Mouse (Mus musculus): ENCODE data around the gene Ugt1a6a.
"Not testable (repeated sequence)": the region's sequence is repeated elsewhere in the genome, so short reads cannot be mapped to it uniquely, and the experiment has no call there.

Gene Ugt1a6a

DNA sequence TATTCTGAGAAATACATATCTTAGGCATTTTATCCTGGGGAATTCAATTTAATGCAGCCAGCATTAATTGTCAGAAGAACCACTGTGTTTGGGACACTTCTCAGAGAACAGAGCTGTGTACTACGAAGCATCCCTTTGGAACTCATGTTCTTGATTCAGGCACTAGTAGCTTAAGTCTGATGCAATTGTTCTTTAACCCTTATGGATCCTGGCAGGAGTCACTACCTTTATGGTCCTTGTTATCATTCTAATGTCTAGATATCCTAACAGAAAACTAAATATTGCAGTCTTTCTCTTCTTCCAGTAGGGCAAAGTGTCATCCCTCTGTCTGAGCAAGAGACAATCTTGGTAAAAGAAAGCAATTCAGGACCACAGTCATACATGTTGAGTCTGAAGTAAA lies 78.5 kb downstream of the Ugt1a6a start:
- no peak for DNase-seq

GRCm38 (mm10) chr1:88213766-88214461 lies 79.3 kb downstream of the Ugt1a6a start:
- DNase-seq = no peak

GRCm38 (mm10) chr1:88214462-88214952 lies 79.9 kb downstream of the Ugt1a6a start:
- no peak for DNase-seq

GRCm38 (mm10) chr1:88215466-88216380 lies 81.1 kb downstream of the Ugt1a6a start:
- DNase-seq = no peak

GRCm38 (mm10) chr1:88216551-88216950 lies 81.9 kb downstream of the Ugt1a6a start:
- DNase-seq = no peak

DNA sequence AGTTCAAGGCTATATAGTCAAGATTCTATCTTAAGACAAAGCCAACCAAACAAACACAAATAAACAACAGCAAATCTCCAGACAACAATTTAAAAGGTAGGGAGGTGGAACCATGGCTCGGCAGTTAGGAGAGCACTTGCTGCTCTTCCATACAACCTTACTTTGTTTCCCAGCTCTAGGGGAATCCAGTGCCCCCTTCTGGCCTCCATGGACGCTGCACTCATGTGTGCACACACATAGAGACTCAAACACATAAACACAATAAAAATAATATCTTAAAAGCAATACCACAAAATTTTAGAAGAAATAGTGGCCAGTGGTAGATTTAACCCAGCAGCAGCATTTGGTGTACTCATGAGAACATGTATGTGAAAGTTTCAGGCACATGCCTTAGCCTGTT lies 82.5 kb downstream of the Ugt1a6a start:
- no peak for DNase-seq

GRCm38 (mm10) chr1:88217576-88217975 lies 83.0 kb downstream of the Ugt1a6a start:
- no peak for DNase-seq

DNA sequence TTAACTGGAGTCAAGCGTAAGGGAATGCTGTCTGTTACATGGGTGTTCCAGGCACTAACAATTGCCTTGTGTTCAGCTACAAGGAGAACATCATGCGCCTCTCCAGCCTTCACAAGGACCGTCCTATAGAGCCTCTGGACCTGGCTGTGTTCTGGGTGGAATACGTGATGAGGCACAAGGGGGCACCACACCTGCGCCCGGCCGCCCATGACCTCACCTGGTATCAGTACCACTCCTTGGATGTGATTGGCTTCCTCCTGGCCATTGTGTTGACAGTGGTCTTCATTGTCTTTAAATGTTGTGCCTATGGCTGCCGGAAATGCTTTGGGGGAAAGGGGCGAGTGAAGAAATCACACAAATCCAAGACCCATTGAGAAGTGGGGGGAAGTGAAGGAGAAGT lies 83.4 kb downstream of the Ugt1a6a start:
- DNase-seq = no peak

DNA sequence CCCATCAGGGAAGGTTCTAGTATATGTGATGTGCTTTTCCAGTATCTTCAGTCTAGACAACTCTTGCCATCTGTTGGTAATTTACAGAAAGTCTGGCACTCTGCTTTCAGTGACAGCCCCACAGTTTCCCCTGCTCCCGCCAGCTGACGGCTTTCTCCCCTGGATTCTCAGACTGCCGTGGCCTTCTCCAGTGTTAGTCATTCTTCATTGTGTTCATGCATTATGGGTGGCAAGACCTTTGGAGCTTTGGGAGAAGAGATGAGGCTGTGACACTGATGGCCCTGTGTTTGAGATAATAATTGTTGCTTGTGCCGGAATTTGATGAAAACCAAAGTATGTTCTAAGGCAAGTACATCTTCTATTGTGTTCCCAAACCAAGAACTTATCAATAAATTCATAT lies 84.0 kb downstream of the Ugt1a6a start:
- DNase-seq = no peak

- no peak for DNase-seq
Observed at GRCm38 (mm10) chr1:88219054-88219453, 84.4 kb downstream of the Ugt1a6a start.

GRCm38 (mm10) chr1:88220336-88220735 lies 85.7 kb downstream of the Ugt1a6a start:
- DNase-seq = no peak

- DNase-seq = no peak
Observed at GRCm38 (mm10) chr1:88222216-88222615, 87.6 kb downstream of the Ugt1a6a start.

DNA sequence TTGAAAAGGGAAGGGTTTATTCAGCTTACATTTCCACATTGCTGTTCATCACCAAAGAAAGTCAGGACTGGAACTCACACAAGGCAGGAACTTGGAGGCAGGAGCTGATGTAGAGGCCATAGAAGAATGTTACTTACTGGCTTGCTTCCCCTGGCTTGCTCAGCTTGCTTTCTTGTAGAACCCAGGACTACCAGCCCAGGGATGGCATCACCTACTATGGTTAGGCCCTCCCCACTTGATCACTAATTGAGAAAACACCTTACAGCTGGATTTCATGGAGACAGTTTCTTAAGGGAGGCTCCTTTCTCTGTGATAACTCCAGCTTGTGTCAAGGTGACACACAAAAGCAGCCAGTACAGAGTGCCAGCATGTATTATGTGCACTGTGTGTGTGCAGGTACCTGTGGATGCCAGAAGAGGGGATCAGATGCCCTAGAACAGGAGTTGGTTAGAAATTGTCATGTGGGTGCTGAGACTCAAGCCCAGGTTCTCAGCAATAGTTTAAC lies 88.5 kb downstream of the Ugt1a6a start:
- not testable (repeated sequence) for DNase-seq

DNA sequence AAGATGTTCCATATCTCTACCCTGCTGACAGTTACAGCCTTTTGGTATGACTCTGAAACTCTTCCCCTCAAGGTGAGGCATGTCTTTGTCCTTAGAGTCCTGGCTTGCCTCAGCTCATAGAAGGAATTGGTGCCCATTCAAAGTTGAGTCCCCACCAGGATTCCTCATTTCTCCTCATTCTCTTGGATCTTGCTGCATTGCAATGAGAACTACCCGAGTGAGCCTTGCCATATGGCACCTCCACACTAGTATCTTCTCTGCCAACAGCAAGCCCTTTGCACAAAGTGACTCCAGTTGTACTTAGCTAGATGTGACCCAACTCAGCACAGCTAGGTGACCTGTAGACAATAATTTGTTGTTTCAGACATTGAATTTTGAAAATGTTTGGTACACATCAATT lies 89.0 kb downstream of the Ugt1a6a start:
- DNase-seq = no peak

DNA sequence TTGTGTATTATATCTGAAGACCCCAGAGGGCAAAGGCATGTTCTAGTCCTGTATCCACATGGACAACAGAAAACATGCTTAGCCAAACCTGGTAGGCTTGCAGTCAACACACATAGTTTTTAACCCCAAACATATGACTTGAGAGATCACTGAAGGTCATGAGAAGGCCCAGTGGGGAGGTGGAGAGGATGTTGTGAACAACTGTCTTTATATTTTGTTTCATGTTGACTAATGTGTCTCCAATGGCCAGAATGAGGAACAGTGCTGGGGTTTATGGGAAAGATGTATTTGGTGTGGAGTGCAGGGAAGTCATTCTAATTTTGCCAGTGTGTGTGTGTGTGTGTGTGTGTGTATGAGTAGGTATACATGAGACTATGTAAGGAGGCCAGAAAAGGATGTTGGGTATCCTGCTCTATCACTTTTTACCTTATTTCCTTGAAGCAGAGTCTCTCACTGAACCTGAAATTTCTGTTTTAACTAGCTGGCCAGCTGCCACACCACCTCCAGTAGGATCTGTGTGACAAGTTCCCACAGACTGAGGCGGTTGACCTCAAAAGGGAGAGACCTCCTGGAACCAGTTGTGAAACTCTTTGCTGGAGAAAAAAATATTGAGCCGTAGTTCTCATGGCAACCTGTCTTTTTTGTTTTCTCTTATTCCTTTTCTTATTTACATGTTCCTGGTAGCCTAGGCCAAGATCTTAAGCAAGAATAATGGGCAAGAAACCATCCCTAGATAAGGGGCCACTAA lies 89.6 kb downstream of the Ugt1a6a start:
- peak in 1 of 2 experiments; percentile 55 for DNase-seq

DNA sequence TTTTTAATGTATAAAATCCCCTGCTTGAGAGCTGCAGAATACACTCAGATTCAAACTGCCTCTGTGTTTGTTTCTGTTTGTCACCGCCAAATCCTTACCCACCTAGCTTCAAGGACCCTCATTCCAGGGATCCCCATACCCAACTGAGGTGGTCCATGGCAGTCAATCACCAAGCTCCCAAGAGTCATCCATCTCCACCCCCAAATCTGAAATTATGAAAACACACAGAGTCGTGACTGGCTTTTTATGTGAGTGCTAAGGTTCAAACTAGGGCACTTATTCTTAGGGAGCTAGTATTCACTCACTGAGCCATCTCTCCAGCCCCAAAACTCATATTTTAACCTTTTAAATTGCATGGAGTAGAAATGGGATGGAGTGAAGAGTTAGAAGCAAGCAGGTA lies 90.7 kb downstream of the Ugt1a6a start:
- DNase-seq = not testable (repeated sequence)

- no peak for DNase-seq
Observed at GRCm38 (mm10) chr1:88225741-88226140, 91.1 kb downstream of the Ugt1a6a start.

DNA sequence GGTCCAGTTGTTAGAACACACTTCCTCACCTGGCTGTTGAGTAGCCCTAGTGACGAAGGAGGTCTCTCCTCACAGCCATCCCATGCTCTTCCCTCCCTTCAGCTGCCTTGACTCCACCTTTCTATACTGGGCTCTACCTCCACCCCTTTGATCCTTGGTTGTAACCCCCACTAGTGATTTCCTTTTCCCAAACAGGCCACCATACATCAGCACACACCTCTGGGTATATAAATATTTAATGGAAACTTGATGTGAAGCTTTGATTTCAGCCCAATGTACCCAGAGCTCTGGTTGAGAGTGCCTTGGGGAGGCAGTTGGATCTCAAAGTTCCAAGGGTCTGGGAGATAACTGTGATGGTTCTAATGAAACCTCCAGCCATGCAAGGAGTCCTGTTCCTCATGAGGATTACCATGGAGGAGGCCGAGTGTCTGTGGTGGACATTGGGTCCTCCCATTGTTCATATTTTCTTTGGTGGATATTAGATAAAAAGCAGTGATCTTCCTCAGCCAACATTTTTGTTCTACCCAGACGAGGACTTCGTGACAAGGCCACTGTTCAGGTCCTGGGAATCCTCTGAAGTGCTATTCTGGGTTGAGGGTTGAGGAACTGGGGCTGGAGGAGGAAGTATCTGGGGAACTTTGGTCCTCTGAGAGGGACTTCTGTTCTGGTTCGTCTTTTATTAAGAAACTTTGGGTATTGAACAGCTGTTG lies 92.2 kb downstream of the Ugt1a6a start, which contains the start of gene Mroh2a:
Gene Mroh2a (plus strand): TSS at position 317 of the 710 bp plus-strand sequence.
- peak in 1 of 2 experiments; percentile 4 for DNase-seq

DNA sequence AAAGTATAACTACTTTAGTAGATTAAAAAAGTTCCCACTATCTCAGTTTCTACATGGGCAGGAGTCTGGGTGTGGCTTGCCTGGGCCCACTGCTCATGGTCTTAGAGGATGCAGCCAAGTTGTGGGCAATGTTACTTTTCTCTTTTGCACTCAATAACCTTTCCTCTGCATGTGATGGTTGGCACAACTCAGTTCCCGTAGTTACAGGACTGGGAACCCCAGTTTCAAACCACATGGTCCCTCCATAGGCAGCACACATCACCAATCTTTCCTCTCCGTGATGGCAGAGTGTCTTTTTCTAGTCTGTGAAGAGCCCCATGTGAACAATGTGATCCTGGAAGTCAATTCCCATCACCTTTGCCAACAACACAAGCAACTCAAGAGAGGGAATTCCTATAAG lies 92.9 kb downstream of the Ugt1a6a start:
- DNase-seq = peak in 1 of 2 experiments; percentile 2

DNA sequence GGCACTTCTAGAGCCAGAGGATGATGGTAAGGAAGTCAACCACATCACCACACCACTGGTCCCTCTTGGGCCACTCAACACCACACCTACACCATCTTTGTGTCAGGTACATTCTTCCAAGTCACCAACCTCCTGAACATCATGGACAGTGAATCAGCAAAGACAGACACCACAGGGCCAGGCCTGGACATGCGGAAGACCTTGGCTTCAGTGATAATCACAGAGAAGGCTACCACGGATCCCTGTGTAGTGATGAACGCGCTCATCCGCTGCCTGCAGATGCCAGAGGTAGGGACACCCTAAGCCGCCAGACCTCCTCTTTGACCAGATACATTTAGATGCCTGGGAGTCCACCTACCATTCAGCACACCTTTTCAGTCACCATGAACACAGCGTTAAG lies 93.5 kb downstream of the Ugt1a6a start:
- peak in 1 of 2 experiments; percentile 1 for DNase-seq

DNA sequence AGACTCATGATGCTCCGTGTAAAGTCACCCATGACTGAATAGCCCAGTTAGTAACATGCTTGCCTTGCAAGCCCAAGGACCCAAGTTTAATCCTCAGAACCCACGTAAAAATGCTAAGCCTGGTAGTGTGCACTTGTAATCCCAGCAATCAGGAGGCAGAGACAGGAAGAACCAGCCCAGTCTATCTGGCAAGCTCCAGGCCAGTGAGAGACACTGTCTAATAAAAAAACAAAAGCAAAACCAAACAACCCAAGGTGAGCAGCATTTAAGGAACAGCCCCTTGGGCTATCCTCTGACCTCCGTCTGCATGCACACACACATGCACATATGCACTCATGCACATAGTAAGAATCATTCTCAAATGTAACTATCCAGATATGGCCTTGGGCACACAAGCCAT lies 95.0 kb downstream of the Ugt1a6a start:
- no peak for DNase-seq

- no peak for DNase-seq
Observed at GRCm38 (mm10) chr1:88229986-88230385, 95.4 kb downstream of the Ugt1a6a start.
